Mouse (Mus musculus) ES-E14 (cell line): ENCODE results near the gene Cplx3. TPM values are rescaled to one million over a fixed set of nuclear protein-coding genes. Genes with fewer than 3 reads are reported as not detected.

Source experiments
- DNase-seq: peaks from one replicate; pipeline ENCODE4 v3.0.0-alpha.2; 2013; ENCODE audit warnings: low read depth, low spot score
- H3K27ac ChIP-seq: 2 replicates; pipeline ENCODE4 v1.5.1; 2012; ENCODE audit warnings: low read depth, mild to moderate bottlenecking, low read length, moderate library complexity, mixed read lengths; ENCODE audit not compliant: poor library complexity, insufficient read depth, severe bottlenecking
- H3K36me3 ChIP-seq: 2 replicates; pipeline ENCODE4 v1.6.1; 2012; ENCODE audit warnings: mild to moderate bottlenecking, low read length, moderate library complexity, mixed read lengths; ENCODE audit not compliant: control insufficient read depth, poor library complexity, insufficient read depth, severe bottlenecking
- H3K4me1 ChIP-seq, 2 experiments: fragments of 150-350 bp in 1 of 2; sonication (generic) in 1 of 2; 2 replicates each; pipeline ENCODE4 v1.6.1; 2012; ENCODE audit warnings: low read length in 2 of 2, mild to moderate bottlenecking in 1 of 2, mixed read lengths in 1 of 2; ENCODE audit not compliant: control insufficient read depth in 2 of 2, insufficient read depth in 2 of 2, poor library complexity in 1 of 2
- H3K4me3 ChIP-seq, 2 experiments: fragments of 150-350 bp in 1 of 2; sonication (generic) in 1 of 2; 2 replicates each; pipeline ENCODE4 v1.5.1; 2012; ENCODE audit warnings: low read length in 2 of 2, low read depth in 1 of 2, mild to moderate bottlenecking in 1 of 2, mixed read lengths in 1 of 2; ENCODE audit not compliant: insufficient read depth in 1 of 2, poor library complexity in 1 of 2, severe bottlenecking in 1 of 2
- H3K9ac ChIP-seq: 2 replicates; pipeline ENCODE4 v1.6.1; 2012; ENCODE audit warnings: low read depth, mild to moderate bottlenecking, low read length, mixed read lengths; ENCODE audit not compliant: poor library complexity, insufficient read depth, severe bottlenecking
- H3K9me3 ChIP-seq: fragments of 150-350 bp; sonication (generic); 2 replicates; pipeline ENCODE4 v1.6.1; 2012; ENCODE audit warnings: low read depth, mild to moderate bottlenecking, low read length; ENCODE audit not compliant: control insufficient read depth, insufficient read depth
- CHD2 ChIP-seq: IDR thresholded peaks from 2 replicates; pipeline ENCODE4 v1.6.1; 2014; ENCODE audit warnings: mild to moderate bottlenecking, low read depth, low read length, inconsistent platforms
- HCFC1 ChIP-seq: IDR thresholded peaks from 2 replicates; pipeline ENCODE4 v1.6.1; 2012; ENCODE audit warnings: low read length, inconsistent platforms, borderline replicate concordance; ENCODE audit not compliant: insufficient read depth
- MAFK ChIP-seq: IDR thresholded peaks from 2 replicates; pipeline ENCODE4 v1.6.1; 2014; ENCODE audit warnings: mild to moderate bottlenecking, low read depth, low read length, inconsistent platforms; ENCODE audit not compliant: insufficient read depth
- ZC3H11A ChIP-seq: IDR thresholded peaks from 2 replicates; pipeline ENCODE4 v1.6.1; 2012; ENCODE audit warnings: low read depth, mild to moderate bottlenecking, inconsistent platforms, low read length, borderline replicate concordance
- ZNF384 ChIP-seq: IDR thresholded peaks from 2 replicates; pipeline ENCODE4 v1.6.1; 2012; ENCODE audit warnings: low read depth, low read length, inconsistent platforms
- in situ Hi-C, 2 experiments: fragments of 600-800 bp; cut with MboI; formaldehyde crosslinking; loops; one replicate each; pipeline ENCODE4 v1.15.1; 2025; ENCODE audit warnings: low sequenced_read_pairs in 2 of 2, inconsistent platforms in 1 of 2; ENCODE audit not compliant: unreplicated experiment in 2 of 2
- total RNA-seq: library from RNA; depleted of rRNA; stranded (reverse); fragments of 300-350 nt; gene quantifications from 2 replicates; pipeline ENCODE4 v1.2.3, GENCODE M21; 2012

Gene Cplx3
- total RNA-seq, 1 experiment: not detected

- Histone ChIP-seq H3K36me3 (peaks cover 5% of the 10 kb centered on the region; the same call in 1 of the 2 replicates), H3K9me3 (no peaks in the 10 kb centered on the region), H3K9ac (peak overlapping the region; percentile 22; the same call in 1 of the 2 replicates), H3K27ac (no peak overlapping the region), H3K4me3 (no peak overlapping the region), H3K4me1 (peaks cover 2 to 28% of the 10 kb centered on the region in 2 experiments; a peak in 2 of 4 replicates)
- DNase-seq: no peak
- in situ Hi-C loops: no loop called here
- TF ChIP-seq ZNF384: no peak
- no peak for TF ChIP-seq ZC3H11A
- no peak for TF ChIP-seq MAFK
- no peak for TF ChIP-seq HCFC1
- TF ChIP-seq CHD2: no peak
Observed at GRCm38 (mm10) chr9:57643856-57644180, 37.7 kb upstream of the Cplx3 start.

DNA sequence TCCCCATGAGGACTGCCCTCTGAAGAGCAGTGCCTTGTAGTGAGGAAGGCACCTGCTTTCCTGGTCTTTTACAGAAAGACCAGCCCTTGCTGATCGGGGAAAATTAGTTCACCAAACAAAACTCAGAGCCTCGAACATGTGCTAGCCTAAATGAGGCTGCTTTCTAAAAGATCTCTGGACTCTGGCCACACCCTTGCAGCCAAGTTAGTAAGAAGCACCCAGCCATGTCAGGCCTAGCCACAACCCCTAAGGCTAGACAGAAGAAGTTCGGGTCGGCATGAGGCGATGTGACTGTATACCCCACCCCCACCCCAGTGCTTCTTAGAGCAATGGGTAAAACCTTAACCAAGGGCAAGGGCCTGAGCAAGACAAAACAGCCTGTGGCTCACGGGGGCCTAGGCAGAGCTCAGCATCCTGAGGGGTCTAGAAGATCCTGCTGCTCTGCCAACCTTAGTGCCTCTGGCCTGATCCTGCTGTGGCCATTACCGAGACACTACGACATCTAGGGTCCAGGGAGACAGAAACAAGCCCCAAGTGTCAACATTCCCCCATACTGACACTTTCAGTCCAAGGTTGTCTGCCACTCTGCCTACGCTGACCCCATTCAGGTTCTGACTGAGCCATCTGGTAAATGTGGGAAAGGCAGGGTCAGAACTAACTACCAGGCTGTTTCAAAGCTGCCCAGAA, 37.2 kb upstream of the Cplx3 start:
- H3K9me3 ChIP-seq: no peaks in the 10 kb centered on the region
- H3K27ac ChIP-seq: no peak overlapping the region
- DNase-seq: no peak
- peak overlapping the region; percentile 22; the same call in 1 of the 2 replicates for H3K9ac ChIP-seq
- in situ Hi-C loops: no loop called here
- H3K36me3 ChIP-seq: peaks cover 5% of the 10 kb centered on the region; the same call in 1 of the 2 replicates
- peaks cover 2 to 28% of the 10 kb centered on the region in 2 experiments; a peak in 2 of 4 replicates for H3K4me1 ChIP-seq
- H3K4me3 ChIP-seq: no peak overlapping the region
- no peak for TF ChIP-seq CHD2

DNA sequence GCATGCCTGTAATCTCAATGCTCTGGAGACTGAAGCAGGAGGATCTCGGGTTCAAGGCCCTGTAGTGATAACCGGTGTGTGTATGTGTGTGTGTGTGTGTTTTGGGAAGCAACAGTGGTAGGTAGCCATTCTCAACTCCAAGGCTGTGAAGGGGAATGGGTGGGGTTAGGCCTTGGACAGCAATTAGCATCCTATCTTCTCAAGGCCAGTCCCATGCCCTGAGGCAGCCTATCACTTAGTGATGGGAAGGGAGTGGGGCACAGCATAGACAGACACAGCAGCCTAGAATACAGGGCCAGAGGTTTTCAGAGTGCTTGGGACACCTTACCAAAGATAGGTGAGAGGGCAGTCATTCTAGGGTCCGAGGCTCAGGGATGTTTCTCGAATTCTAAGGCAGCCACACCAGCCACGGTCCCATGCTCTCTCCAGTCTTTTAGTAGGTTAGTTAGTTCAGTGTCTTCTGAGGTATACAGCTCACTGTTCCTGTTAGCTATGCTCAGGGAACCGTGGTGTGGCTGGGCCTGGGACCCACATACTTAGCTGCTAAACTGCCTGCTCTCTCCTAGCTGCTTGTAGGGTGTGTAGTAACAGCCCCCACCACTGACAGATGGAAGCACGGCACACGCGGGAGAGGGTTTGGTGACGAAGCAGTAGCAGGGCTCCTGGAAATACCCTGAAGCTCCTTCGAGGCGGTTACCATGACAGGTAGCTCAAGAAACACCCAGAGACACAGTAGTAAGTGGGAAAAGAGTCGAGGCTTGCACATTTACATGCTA, 35.9 kb upstream of the Cplx3 start:
- in situ Hi-C loops: no loop called here
- no peak for DNase-seq
- no peak overlapping the region for H3K4me3 ChIP-seq
- TF ChIP-seq MAFK: no peak
- TF ChIP-seq CHD2: no peak
- TF ChIP-seq HCFC1: no peak
- H3K9ac ChIP-seq: no peak overlapping the region
- H3K9me3 ChIP-seq: no peaks in the 10 kb centered on the region
- peaks cover 2 to 28% of the 10 kb centered on the region in 2 experiments; a peak in 2 of 4 replicates for H3K4me1 ChIP-seq
- H3K27ac ChIP-seq: no peak overlapping the region
- H3K36me3 ChIP-seq: peaks cover 5% of the 10 kb centered on the region; the same call in 1 of the 2 replicates

GRCm38 (mm10) chr9:57641022-57641421, 34.9 kb upstream of the Cplx3 start:
- Histone ChIP-seq H3K27ac (no peak overlapping the region), H3K9me3 (no peaks in the 10 kb centered on the region), H3K4me1 (peaks cover 0 to 28% of the 10 kb centered on the region in 2 experiments; a peak in 2 of 4 replicates), H3K9ac (no peak overlapping the region), H3K4me3 (no peak overlapping the region), H3K36me3 (peaks cover 5% of the 10 kb centered on the region; the same call in 1 of the 2 replicates)
- TF ChIP-seq HCFC1 (no peak), CHD2 (no peak), MAFK (no peak), ZC3H11A (no peak), ZNF384 (no peak)
- DNase-seq: no peak
- in situ Hi-C loops: no loop called here
